Mouse (Mus musculus) intestine, embryonic 16.5 days (tissue): ENCODE measurements around the gene Iqcb1. TPM values are rescaled to one million over a fixed set of nuclear protein-coding genes. Genes with fewer than 3 reads are reported as not detected.

ENCODE experiments used
- ATAC-seq: fragments of 200-750 bp; cut with Nextera tagmentation; 2 replicates; pipeline ENCODE4 v1.8.0; 2017; ENCODE audit warnings: moderate TSS enrichment, moderate library complexity
- H3K27ac ChIP-seq: fragments of 300-500 bp; sonication (generic); 2 replicates; pipeline ENCODE4 v1.5.1; 2014; ENCODE audit warnings: mild to moderate bottlenecking, low read length
- H3K27me3 ChIP-seq: fragments of 300-500 bp; sonication (generic); replicated peaks from 2 replicates; pipeline ENCODE4 v1.6.1; 2014; ENCODE audit warnings: low read length, control low read depth, mixed read lengths; ENCODE audit not compliant: control insufficient read depth, insufficient read depth
- H3K36me3 ChIP-seq: fragments of 300-500 bp; sonication (generic); 2 replicates; pipeline ENCODE4 v1.6.1; 2014; ENCODE audit warnings: low read length, control low read depth; ENCODE audit not compliant: control insufficient read depth, insufficient read depth
- H3K4me1 ChIP-seq: fragments of 300-500 bp; sonication (generic); 2 replicates; pipeline ENCODE4 v1.6.1; 2014; ENCODE audit warnings: low read length, control low read depth, mixed read lengths; ENCODE audit not compliant: control insufficient read depth, insufficient read depth
- H3K4me2 ChIP-seq: fragments of 300-500 bp; sonication (generic); 2 replicates; pipeline ENCODE4 v1.6.1; 2014; ENCODE audit warnings: low read depth, low read length, control low read depth
- H3K4me3 ChIP-seq: fragments of 300-500 bp; sonication (generic); 2 replicates; pipeline ENCODE4 v1.5.1; 2014; ENCODE audit warnings: mild to moderate bottlenecking, low read length
- H3K9ac ChIP-seq: fragments of 300-500 bp; sonication (generic); 2 replicates; pipeline ENCODE4 v1.6.1; 2014; ENCODE audit warnings: low read depth, low read length
- H3K9me3 ChIP-seq: fragments of 300-500 bp; sonication (generic); 2 replicates; pipeline ENCODE4 v1.6.1; 2016; ENCODE audit warnings: low read length, control low read depth; ENCODE audit not compliant: control insufficient read depth
- WGBS: fragments of 180-500 bp; shearing (Covaris S2); extraction: QIAGEN DNeasy Blood & Tissue Kit; methylation state at CpG from one replicate; pipeline ENCODE4 v1.1.7; 2014; 5-methylcytosine and 5-hydroxymethylcytosine counted together
- polyA plus RNA-seq: library from polyadenylated mRNA; unstranded; fragments of >200 nt; fragmentation: Nextera tagmentation; extraction: Ambion mirVana; gene quantifications from 2 replicates; pipeline ENCODE4 v1.2.1, GENCODE M21; 2015

Iqcb1 gene
- polyA plus RNA-seq, result 19.1 and 20.6 TPM in 2 replicates

DNA sequence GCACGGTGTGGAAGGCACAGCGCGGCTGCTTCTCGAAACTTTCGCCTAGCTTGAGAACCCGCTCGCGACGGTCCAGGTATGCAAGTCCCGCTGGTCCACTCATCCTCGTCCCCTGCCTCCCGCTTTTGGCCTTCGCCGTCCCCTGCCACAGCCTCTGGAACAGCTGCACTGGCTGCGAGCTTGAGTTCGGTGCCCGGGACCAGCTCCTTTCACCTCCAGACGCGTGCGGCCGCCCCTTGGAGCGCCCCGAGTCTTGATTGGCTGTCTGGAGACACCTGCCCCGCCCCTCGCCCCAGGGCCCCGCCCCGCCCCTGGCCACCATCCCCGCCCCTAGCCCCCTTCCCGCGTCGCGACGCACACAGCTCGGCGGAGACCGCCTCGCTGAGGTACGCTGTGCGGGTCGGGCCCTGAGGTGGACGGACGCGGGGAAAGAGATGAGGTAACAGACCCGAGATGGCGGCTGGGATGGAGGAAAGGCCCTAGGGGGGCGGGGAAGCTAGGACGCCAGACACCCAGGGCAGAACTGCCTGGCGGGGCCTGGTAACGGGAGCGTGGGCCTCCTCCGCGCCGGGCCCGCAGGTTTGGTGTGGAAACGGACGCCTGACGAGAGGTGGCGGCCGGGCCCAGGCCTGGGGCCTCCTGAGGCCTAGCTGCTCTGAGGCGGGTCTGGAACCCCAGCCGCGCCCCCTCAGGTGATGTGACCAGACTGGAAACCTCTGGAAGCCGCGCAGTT, at the start of gene Iqcb1:
TSS of gene Iqcb1 (plus strand) at position 332 of the 733 bp plus-strand sequence.
- Histone ChIP-seq H3K4me2 (peak within 1 kb of the TSS; percentile 82), H3K36me3 (no peaks in the 10 kb centered on the region), H3K4me1 (peaks cover 7% of the 10 kb centered on the region), H3K9ac (peak within 1 kb of the TSS; percentile 87), H3K27ac (peak within 1 kb of the TSS; percentile 49; the same call in 1 of the 2 replicates), H3K27me3 (no peaks in the 10 kb centered on the region), H3K9me3 (no peaks in the 10 kb centered on the region), H3K4me3 (peak within 1 kb of the TSS; percentile 77)
- under 1% methylated on average over 63 of the region's 64 CpGs for WGBS
- ATAC-seq, result peak; percentile 100

GRCm38 (mm10) chr16:36784146-36784545, 44.0 kb upstream of the Iqcb1 start:
- no peak for ATAC-seq
- WGBS, result 84% methylated on average over 2 of the region's 2 CpGs
- Histone ChIP-seq H3K9me3 (no peaks in the 10 kb centered on the region), H3K4me1 (no peaks in the 10 kb centered on the region), H3K4me2 (no peak overlapping the region), H3K27ac (no peak overlapping the region), H3K9ac (no peak overlapping the region), H3K27me3 (no peaks in the 10 kb centered on the region), H3K36me3 (no peaks in the 10 kb centered on the region), H3K4me3 (peak overlapping the region; percentile 22)

GRCm38 (mm10) chr16:36784594-36785313, 43.4 kb upstream of the Iqcb1 start, which contains the start of gene Slc15a2:
Gene Slc15a2, minus strand, starts transcription at chr16:36784962.
- Histone ChIP-seq H3K4me2 (peak within 1 kb of the TSS; percentile 23), H3K27ac (no peak within 1 kb of the TSS), H3K4me3 (peak within 1 kb of the TSS; percentile 22), H3K27me3 (no peaks in the 10 kb centered on the region), H3K4me1 (no peaks in the 10 kb centered on the region), H3K9me3 (no peaks in the 10 kb centered on the region), H3K9ac (no peak within 1 kb of the TSS), H3K36me3 (no peaks in the 10 kb centered on the region)
- 51% methylated on average over 10 of the region's 10 CpGs for WGBS
- ATAC-seq, result peak; percentile 65

DNA sequence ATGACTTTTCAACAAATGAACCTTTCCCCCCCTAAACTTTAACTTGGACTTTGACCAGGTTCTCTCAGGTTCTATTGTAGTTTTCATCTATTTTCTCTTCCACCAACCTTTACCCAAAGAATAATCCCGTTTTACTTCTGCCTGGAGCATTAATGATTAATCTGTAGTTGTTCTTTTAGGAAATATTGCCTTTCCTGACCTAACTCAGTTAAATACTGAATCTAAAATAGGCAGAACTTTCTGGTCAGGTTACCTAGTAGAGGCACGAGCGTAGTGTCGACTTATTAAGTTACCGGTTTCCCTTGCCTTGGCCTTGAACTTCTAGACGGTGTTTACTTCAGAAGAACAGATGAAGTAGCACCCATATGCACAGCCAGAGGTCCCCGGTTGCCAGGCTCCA, 41.7 kb upstream of the Iqcb1 start:
- H3K4me2 ChIP-seq, result no peak overlapping the region
- H3K36me3 ChIP-seq, result no peaks in the 10 kb centered on the region
- H3K9me3 ChIP-seq, result no peaks in the 10 kb centered on the region
- no peak overlapping the region for H3K27ac ChIP-seq
- no peak overlapping the region for H3K4me3 ChIP-seq
- WGBS, result 75% methylated on average over 7 of the region's 7 CpGs
- no peak for ATAC-seq
- H3K4me1 ChIP-seq, result no peaks in the 10 kb centered on the region
- no peak overlapping the region for H3K9ac ChIP-seq
- H3K27me3 ChIP-seq, result no peaks in the 10 kb centered on the region

DNA sequence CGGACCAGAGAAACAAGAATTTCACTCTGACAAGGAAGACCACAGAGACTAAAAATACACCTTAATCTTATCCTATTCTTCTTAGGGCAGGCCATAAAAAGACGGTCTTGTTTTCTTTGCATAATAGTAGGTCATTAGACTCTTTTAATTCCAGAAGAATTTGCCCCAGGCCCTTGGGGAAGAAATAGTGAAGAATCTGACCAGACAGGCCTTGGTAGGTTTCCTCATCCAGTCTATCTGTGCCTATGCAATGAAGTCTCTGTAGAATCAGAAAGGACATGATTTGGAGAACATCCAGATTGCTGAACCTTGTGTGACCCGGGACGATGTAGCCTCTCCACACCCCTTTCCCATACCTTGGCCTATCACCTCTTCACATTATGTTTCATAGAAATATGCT, 38.0 kb upstream of the Iqcb1 start:
- H3K4me1 ChIP-seq, result no peaks in the 10 kb centered on the region
- H3K4me2 ChIP-seq, result no peak overlapping the region
- 0 out of 2 replicates have a peak, but pooled peaks have one; percentile 38 for ATAC-seq
- no peak overlapping the region for H3K9ac ChIP-seq
- H3K27ac ChIP-seq, result no peak overlapping the region
- H3K4me3 ChIP-seq, result no peak overlapping the region
- no peaks in the 10 kb centered on the region for H3K36me3 ChIP-seq
- no peaks in the 10 kb centered on the region for H3K27me3 ChIP-seq
- 72% methylated on average over 4 of the region's 4 CpGs for WGBS
- H3K9me3 ChIP-seq, result no peaks in the 10 kb centered on the region

GRCm38 (mm10) chr16:36794976-36795375, 33.2 kb upstream of the Iqcb1 start:
- WGBS, result 86% methylated on average over 2 of the region's 2 CpGs

DNA sequence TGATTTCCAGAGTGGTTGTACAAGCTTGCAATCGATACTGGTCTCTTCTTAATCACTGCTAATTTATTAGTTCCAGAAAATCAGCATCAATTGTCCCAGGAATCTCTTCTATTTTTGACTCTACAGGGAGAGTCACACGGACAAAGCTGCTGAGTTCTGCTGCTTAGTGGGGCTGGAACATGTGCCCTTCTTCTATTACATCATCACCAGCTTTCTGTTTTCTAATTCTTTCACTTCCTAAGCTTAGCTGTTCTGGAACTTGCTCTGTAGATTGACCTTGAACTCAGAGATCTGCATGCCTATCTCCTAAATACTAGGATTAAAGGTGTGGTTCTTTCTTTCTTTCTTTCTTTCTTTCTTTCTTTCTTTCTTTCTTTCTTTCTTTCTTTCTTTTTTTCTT, 29.9 kb upstream of the Iqcb1 start:
- no peak for ATAC-seq
- 88% methylated on average over 2 of the region's 2 CpGs for WGBS

More at GRCm38 (mm10) chr16:36794976-36795375, 33.2 kb upstream of the Iqcb1 start:
- H3K27ac ChIP-seq, result no peak overlapping the region
- H3K36me3 ChIP-seq, result no peaks in the 10 kb centered on the region
- H3K27me3 ChIP-seq, result no peaks in the 10 kb centered on the region
- ATAC-seq, result no peak
- H3K9me3 ChIP-seq, result no peaks in the 10 kb centered on the region
- H3K9ac ChIP-seq, result no peak overlapping the region
- H3K4me1 ChIP-seq, result no peaks in the 10 kb centered on the region
- H3K4me3 ChIP-seq, result no peak overlapping the region
- H3K4me2 ChIP-seq, result no peak overlapping the region

GRCm38 (mm10) chr16:36802361-36802760, 25.8 kb upstream of the Iqcb1 start:
- Histone ChIP-seq H3K27me3 (no peaks in the 10 kb centered on the region), H3K36me3 (no peaks in the 10 kb centered on the region), H3K9ac (no peak overlapping the region), H3K9me3 (no peaks in the 10 kb centered on the region), H3K4me3 (no peak overlapping the region), H3K27ac (no peak overlapping the region), H3K4me2 (no peak overlapping the region), H3K4me1 (no peaks in the 10 kb centered on the region)
- ATAC-seq, result no peak
- 83% methylated on average over 3 of the region's 3 CpGs for whole genome bisulfite sequencing

More for the DNA sequence above, 29.9 kb upstream of the Iqcb1 start:
- H3K9ac ChIP-seq, result no peak overlapping the region
- H3K9me3 ChIP-seq, result no peaks in the 10 kb centered on the region
- no peak overlapping the region for H3K27ac ChIP-seq
- H3K36me3 ChIP-seq, result no peaks in the 10 kb centered on the region
- H3K4me3 ChIP-seq, result no peak overlapping the region
- no peaks in the 10 kb centered on the region for H3K27me3 ChIP-seq
- H3K4me1 ChIP-seq, result no peaks in the 10 kb centered on the region
- H3K4me2 ChIP-seq, result no peak overlapping the region

DNA sequence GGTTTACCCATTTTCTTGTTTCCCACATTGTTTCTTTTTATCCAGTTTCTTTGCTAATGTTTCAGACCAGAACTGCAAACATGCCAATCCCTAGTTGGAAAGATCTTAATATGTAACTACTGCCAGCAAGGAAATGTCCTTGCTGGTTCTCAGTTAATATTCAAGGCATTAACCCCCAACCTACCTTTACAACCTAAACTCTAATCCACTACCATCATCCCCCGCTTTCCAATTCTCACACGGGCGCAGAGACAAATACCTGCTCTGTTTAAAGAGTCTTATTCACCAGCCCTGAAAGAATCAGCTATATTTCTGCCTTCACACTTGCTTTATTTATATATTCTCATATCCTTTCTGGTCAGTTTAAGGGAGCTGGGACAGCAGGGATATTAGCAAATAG, 19.6 kb upstream of the Iqcb1 start:
- H3K36me3 ChIP-seq, result no peaks in the 10 kb centered on the region
- no peak overlapping the region for H3K4me2 ChIP-seq
- no peak overlapping the region for H3K9ac ChIP-seq
- no peaks in the 10 kb centered on the region for H3K9me3 ChIP-seq
- no peak overlapping the region for H3K4me3 ChIP-seq
- 64% methylated on average over 3 of the region's 3 CpGs for WGBS
- ATAC-seq, result no peak
- H3K27ac ChIP-seq, result no peak overlapping the region
- H3K27me3 ChIP-seq, result no peaks in the 10 kb centered on the region
- H3K4me1 ChIP-seq, result no peaks in the 10 kb centered on the region
